Mouse (Mus musculus) testis, adult 2 months (tissue): ENCODE results near the gene Acyp1. TPM values are rescaled to one million over a fixed set of nuclear protein-coding genes. Genes with fewer than 3 reads are reported as not detected.

Experiments
- H3K27ac ChIP-seq: fragments of 200-500 bp; 2 replicates; pipeline ENCODE4 v1.5.1; 2012; ENCODE audit warnings: low read depth, low read length; ENCODE audit not compliant: control insufficient read depth, insufficient read depth
- H3K27me3 ChIP-seq: fragments of 200-500 bp; 2 replicates; pipeline ENCODE4 v1.6.1; 2012; ENCODE audit warnings: mild to moderate bottlenecking, low read length, moderate library complexity; ENCODE audit not compliant: control insufficient read depth, insufficient read depth
- H3K36me3 ChIP-seq: fragments of 200-500 bp; 2 replicates; pipeline ENCODE4 v1.6.1; 2012; ENCODE audit warnings: mild to moderate bottlenecking, low read length; ENCODE audit not compliant: control insufficient read depth, insufficient read depth
- H3K4me1 ChIP-seq: fragments of 200-500 bp; 2 replicates; pipeline ENCODE4 v1.6.1; 2012; ENCODE audit warnings: low read length; ENCODE audit not compliant: control insufficient read depth, insufficient read depth
- H3K4me3 ChIP-seq: fragments of 200-500 bp; 2 replicates; pipeline ENCODE4 v1.5.1; 2012; ENCODE audit warnings: low read depth, mild to moderate bottlenecking, low read length, moderate library complexity, mixed read lengths; ENCODE audit not compliant: control insufficient read depth
- CTCF ChIP-seq: fragments of 200-500 bp; IDR thresholded peaks from 2 replicates; pipeline ENCODE4 v1.5.1; 2012; ENCODE audit warnings: low read depth, mild to moderate bottlenecking, inconsistent platforms, low read length, moderate library complexity; ENCODE audit not compliant: control insufficient read depth, insufficient read depth, insufficient replicate concordance
- POLR2A ChIP-seq: fragments of 200-500 bp; IDR thresholded peaks from 2 replicates; pipeline ENCODE4 v1.6.1; 2012; ENCODE audit warnings: low read depth, mild to moderate bottlenecking, inconsistent platforms, low read length, moderate library complexity; ENCODE audit not compliant: control insufficient read depth
- polyA plus RNA-seq: library from polyadenylated mRNA; depleted of rRNA; stranded (reverse); fragments of >200 nt; gene quantifications from 2 replicates; pipeline ENCODE4 v1.2.3, GENCODE M21; 2012

Acyp1 gene
- polyA plus RNA-seq, 1 experiment: 199 TPM

GRCm38 (mm10) chr12:85262489-85262888 is 25.7 kb downstream of the Acyp1 start:
- Histone ChIP-seq H3K27ac (no peak overlapping the region), H3K36me3 (peaks cover 4% of the 10 kb centered on the region)
- TF ChIP-seq CTCF: no peak
- TF ChIP-seq POLR2A: no peak

GRCm38 (mm10) chr12:85257008-85257639 is 31.1 kb downstream of the Acyp1 start:
- Histone ChIP-seq H3K36me3 (peaks cover 5% of the 10 kb centered on the region), H3K27ac (no peak overlapping the region), H3K4me3 (no peak overlapping the region), H3K27me3 (no peaks in the 10 kb centered on the region), H3K4me1 (no peaks in the 10 kb centered on the region)
- TF ChIP-seq CTCF (no peak), POLR2A (no peak)

More at GRCm38 (mm10) chr12:85262489-85262888, 25.7 kb downstream of the Acyp1 start:
- Histone ChIP-seq H3K4me3 (no peak overlapping the region), H3K27me3 (no peaks in the 10 kb centered on the region), H3K4me1 (no peaks in the 10 kb centered on the region)

- no peak overlapping the region for H3K27ac ChIP-seq
These were observed 32.0 kb downstream of the Acyp1 start for GRCm38 (mm10) chr12:85256074-85256751.

GRCm38 (mm10) chr12:85252083-85252482 is 36.2 kb downstream of the Acyp1 start:
- H3K27me3 ChIP-seq: no peaks in the 10 kb centered on the region
- no peaks in the 10 kb centered on the region for H3K4me1 ChIP-seq
- TF ChIP-seq POLR2A (no peak), CTCF (no peak)
- no peak overlapping the region for H3K4me3 ChIP-seq
- H3K27ac ChIP-seq: no peak overlapping the region
- H3K36me3 ChIP-seq: peaks cover 5% of the 10 kb centered on the region

More at GRCm38 (mm10) chr12:85256074-85256751, 32.0 kb downstream of the Acyp1 start:
- H3K36me3 ChIP-seq: peaks cover 9% of the 10 kb centered on the region
- H3K4me3 ChIP-seq: no peak overlapping the region
- no peak for TF ChIP-seq POLR2A
- TF ChIP-seq CTCF: no peak
- no peaks in the 10 kb centered on the region for H3K27me3 ChIP-seq
- no peaks in the 10 kb centered on the region for H3K4me1 ChIP-seq

- Histone ChIP-seq H3K27ac (no peak overlapping the region), H3K27me3 (no peaks in the 10 kb centered on the region), H3K4me1 (no peaks in the 10 kb centered on the region), H3K36me3 (peaks cover 6% of the 10 kb centered on the region; the same call in 1 of the 2 replicates), H3K4me3 (no peak overlapping the region)
- no peak for TF ChIP-seq CTCF
- TF ChIP-seq POLR2A: no peak
These were observed 50.7 kb downstream of the Acyp1 start for GRCm38 (mm10) chr12:85237553-85237952.

- TF ChIP-seq POLR2A: no peak
- TF ChIP-seq CTCF: no peak
- Histone ChIP-seq H3K27me3 (no peaks in the 10 kb centered on the region), H3K27ac (no peak overlapping the region), H3K36me3 (peaks cover 3% of the 10 kb centered on the region; the same call in 1 of the 2 replicates), H3K4me3 (no peak overlapping the region), H3K4me1 (no peaks in the 10 kb centered on the region)
These were observed 54.6 kb downstream of the Acyp1 start for GRCm38 (mm10) chr12:85233376-85234358.

- Histone ChIP-seq H3K4me3 (no peak overlapping the region), H3K4me1 (no peaks in the 10 kb centered on the region), H3K36me3 (no peaks in the 10 kb centered on the region; the same call in 1 of the 2 replicates), H3K27me3 (no peaks in the 10 kb centered on the region), H3K27ac (no peak overlapping the region)
- no peak for TF ChIP-seq POLR2A
- TF ChIP-seq CTCF: no peak
These were observed 60.2 kb downstream of the Acyp1 start for GRCm38 (mm10) chr12:85227876-85228599.
